Mouse (Mus musculus) forebrain, embryonic 12.5 days (tissue): Measurements from ENCODE around the gene Suds3. TPM values are rescaled to one million over a fixed set of nuclear protein-coding genes. Genes with fewer than 3 reads are reported as not detected.

Source experiments
- ATAC-seq: fragments of 200-750 bp; cut with Nextera tagmentation; 2 replicates; pipeline ENCODE4 v1.8.0; 2017; ENCODE audit warnings: moderate TSS enrichment; ENCODE audit not compliant: low FRiP score
- H3K27ac ChIP-seq: fragments of 300-500 bp; sonication (generic); 2 replicates; pipeline ENCODE4 v1.5.1; 2016; ENCODE audit warnings: mild to moderate bottlenecking
- H3K27me3 ChIP-seq: fragments of 300-500 bp; sonication (generic); 2 replicates; pipeline ENCODE4 v1.6.1; 2016; ENCODE audit warnings: mild to moderate bottlenecking
- H3K36me3 ChIP-seq: fragments of 300-500 bp; sonication (generic); replicated peaks from 2 replicates; pipeline ENCODE4 v1.6.1; 2016; ENCODE audit warnings: mild to moderate bottlenecking
- H3K4me1 ChIP-seq: fragments of 300-500 bp; sonication (generic); 2 replicates; pipeline ENCODE4 v1.6.1; 2016
- H3K4me2 ChIP-seq: fragments of 300-500 bp; sonication (generic); 2 replicates; pipeline ENCODE4 v1.6.1; 2016; ENCODE audit warnings: mild to moderate bottlenecking, moderate library complexity
- H3K4me3 ChIP-seq: fragments of 300-500 bp; sonication (generic); replicated peaks from 2 replicates; pipeline ENCODE4 v1.5.1; 2016; ENCODE audit warnings: mild to moderate bottlenecking
- H3K9ac ChIP-seq: fragments of 300-500 bp; sonication (generic); 2 replicates; pipeline ENCODE4 v1.6.1; 2016; ENCODE audit warnings: mild to moderate bottlenecking
- H3K9me3 ChIP-seq: fragments of 300-500 bp; sonication (generic); 2 replicates; pipeline ENCODE4 v1.6.1; 2016
- WGBS: fragments of 180-500 bp; shearing (Covaris S2); methylation state at CpG from one replicate; pipeline ENCODE4 v1.1.7; 2016; 5-methylcytosine and 5-hydroxymethylcytosine counted together
- polyA plus RNA-seq: library from polyadenylated mRNA; unstranded; fragments of >200 nt; fragmentation: Nextera tagmentation; extraction: Ambion mirVana; gene quantifications from 2 replicates; pipeline ENCODE4 v1.2.1, GENCODE M21; 2016

Suds3 gene
- polyA plus RNA-seq, 1 experiment from 2014 or later: 113 TPM

DNA sequence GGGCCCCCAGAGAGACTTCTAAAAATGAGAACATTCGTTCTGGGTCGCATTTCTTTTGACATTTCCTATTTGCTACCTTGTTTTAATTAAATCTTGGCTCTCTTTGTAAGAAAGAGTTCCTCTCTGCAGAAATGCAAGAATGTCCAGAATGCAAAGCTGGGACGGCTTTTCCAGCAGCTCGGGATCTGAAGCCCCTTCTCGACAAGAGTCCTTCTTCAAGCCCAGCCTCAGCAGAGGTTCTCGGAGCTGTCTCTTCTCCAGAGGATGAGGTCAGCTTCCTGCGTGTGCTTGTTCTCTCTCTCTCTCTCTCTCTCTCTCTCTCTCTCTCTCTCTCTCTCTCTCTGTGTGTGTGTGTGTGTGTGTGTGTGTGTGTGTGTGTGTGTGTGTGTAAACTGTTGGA, 1.8 kb upstream of the Suds3 start:
- no peak overlapping the region for H3K9ac ChIP-seq
- H3K27me3 ChIP-seq: peaks cover 13% of the 10 kb centered on the region
- no peak for ATAC-seq
- no peak overlapping the region for H3K4me2 ChIP-seq
- H3K9me3 ChIP-seq: no peaks in the 10 kb centered on the region
- H3K27ac ChIP-seq: no peak overlapping the region
- no peak overlapping the region for H3K4me3 ChIP-seq
- WGBS: 82% methylated on average over 7 of the region's 7 CpGs
- H3K36me3 ChIP-seq: peaks cover 11% of the 10 kb centered on the region
- H3K4me1 ChIP-seq: peaks cover 36% of the 10 kb centered on the region

DNA sequence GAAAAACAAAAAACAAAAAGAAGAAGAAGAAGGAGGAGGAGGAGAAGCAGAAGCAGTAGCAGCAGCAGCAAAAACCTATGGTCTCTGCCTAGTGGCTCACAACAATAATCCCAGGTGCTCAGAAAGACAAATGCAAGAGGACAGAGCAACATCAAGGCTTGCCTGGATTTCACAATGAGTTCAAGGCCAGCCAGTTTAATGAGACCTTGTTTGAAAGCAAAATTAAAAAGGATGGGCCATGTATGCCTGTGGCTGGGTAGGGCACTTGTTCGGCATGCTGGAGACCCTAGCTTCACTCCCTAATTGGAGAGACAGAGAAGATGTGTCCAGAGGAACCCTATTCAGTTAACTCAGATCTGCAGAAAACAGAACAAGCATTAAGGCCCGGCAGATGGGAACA, 1.3 kb upstream of the Suds3 start:
- Histone ChIP-seq H3K27me3 (peaks cover 13% of the 10 kb centered on the region), H3K36me3 (peaks cover 15% of the 10 kb centered on the region), H3K4me2 (no peak overlapping the region), H3K4me3 (no peak overlapping the region), H3K9ac (no peak overlapping the region), H3K9me3 (no peaks in the 10 kb centered on the region), H3K4me1 (peaks cover 36% of the 10 kb centered on the region), H3K27ac (no peak overlapping the region)
- no peak for ATAC-seq
- 91% methylated on average over 2 of the region's 2 CpGs for WGBS

DNA sequence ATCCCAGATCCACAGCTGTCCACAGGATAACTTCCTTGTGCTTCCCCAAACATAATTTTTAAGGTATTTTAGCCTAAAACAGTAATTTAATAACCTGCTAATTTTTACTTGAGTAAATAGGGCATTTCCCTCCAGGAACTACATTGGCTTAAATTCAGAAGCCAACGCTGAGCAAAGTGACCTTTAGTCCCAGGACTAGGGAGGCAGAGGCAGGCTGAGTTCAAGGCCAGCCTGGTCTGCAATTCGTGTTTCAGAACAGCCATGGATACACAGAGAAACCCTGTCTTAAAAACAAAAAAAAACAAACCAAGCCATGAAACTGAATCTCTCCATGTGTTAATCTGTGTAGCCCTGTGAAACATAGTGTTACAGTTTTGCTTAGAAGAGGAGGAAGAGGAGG, 747 bp upstream of the Suds3 start:
- Histone ChIP-seq H3K27me3 (peaks cover 11% of the 10 kb centered on the region), H3K36me3 (peaks cover 21% of the 10 kb centered on the region), H3K9me3 (no peaks in the 10 kb centered on the region), H3K4me3 (no peak overlapping the region), H3K4me1 (peaks cover 33% of the 10 kb centered on the region), H3K27ac (no peak overlapping the region), H3K9ac (no peak overlapping the region), H3K4me2 (no peak overlapping the region)
- 76% methylated on average over 2 of the region's 2 CpGs for WGBS
- ATAC-seq: no peak

DNA sequence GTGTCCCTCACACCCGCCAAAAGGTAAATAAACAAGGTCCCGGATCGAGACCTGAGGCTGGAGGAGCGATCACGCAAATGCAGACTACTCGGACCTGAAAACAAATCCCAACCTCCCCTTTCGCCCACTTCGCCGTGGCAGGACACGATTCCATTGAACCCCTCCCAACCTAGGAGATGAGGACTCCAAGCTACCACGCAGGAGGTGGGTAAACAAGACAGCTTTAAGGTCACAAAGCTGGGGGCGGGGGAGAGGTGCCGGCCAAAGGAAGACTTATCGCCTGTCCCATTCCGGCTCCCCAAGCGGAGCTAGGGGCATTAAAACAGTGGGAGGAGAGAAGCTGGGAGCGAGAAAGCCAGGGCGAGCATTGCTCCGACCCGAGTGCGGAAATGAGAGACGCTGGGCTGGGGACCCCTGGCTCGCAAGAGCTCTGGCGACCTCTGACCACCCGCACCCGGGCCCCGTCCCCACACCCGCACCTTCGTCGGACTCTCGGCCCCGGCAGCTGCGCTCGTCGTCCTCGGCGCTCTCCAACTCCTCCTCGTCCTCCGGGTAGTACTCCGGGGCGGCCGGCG, 633 bp downstream of the Suds3 start:
- H3K4me3 ChIP-seq: peak overlapping the region; percentile 96
- H3K9ac ChIP-seq: peak overlapping the region; percentile 90
- H3K4me1 ChIP-seq: peaks cover 20% of the 10 kb centered on the region
- H3K4me2 ChIP-seq: peak overlapping the region; percentile 95
- H3K9me3 ChIP-seq: no peaks in the 10 kb centered on the region
- peak overlapping the region; percentile 79 for H3K27ac ChIP-seq
- 0% methylated on average over 31 of the region's 43 CpGs for WGBS
- H3K27me3 ChIP-seq: no peaks in the 10 kb centered on the region
- peak; percentile 7; the same call in 1 of the 2 replicates for ATAC-seq
- peaks cover 34% of the 10 kb centered on the region for H3K36me3 ChIP-seq

DNA sequence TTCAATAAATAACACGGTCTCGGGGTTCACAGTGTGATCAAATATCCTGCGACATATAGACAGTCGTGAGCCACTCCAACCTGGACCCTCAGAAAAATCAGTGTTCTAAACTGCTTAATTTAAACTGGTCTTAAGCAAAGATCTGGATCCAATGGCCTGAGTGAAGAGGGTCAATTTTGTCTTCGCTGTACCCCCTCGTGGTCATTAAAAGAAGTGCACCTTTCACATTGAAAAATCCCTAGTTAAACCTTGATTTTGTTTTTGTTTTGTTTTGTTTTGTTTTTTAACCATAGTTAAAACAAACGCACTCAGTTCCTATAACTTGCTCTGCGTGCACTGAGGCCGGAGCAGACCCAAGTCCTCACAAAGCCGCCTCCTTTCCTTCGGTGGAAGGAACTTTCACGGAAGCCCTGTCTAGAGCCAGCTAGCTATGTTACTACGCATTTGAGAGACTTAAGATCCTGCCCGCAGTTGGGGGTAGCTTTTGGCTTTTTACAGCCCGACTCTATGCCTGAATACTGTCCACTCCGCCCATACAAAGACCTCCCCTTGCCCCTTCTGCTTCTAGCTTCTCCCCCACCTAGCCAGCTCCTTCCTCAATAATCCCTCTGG, 1.2 kb downstream of the Suds3 start:
- no peaks in the 10 kb centered on the region for H3K27me3 ChIP-seq
- peak overlapping the region; percentile 95 for H3K4me2 ChIP-seq
- 6% methylated on average over 16 of the region's 16 CpGs for WGBS
- peak overlapping the region; percentile 96 for H3K4me3 ChIP-seq
- H3K4me1 ChIP-seq: peaks cover 19% of the 10 kb centered on the region
- H3K36me3 ChIP-seq: peaks cover 37% of the 10 kb centered on the region
- H3K27ac ChIP-seq: peak overlapping the region; percentile 79; the same call in 1 of the 2 replicates
- H3K9ac ChIP-seq: peak overlapping the region; percentile 90
- no peaks in the 10 kb centered on the region for H3K9me3 ChIP-seq
- no peak for ATAC-seq

DNA sequence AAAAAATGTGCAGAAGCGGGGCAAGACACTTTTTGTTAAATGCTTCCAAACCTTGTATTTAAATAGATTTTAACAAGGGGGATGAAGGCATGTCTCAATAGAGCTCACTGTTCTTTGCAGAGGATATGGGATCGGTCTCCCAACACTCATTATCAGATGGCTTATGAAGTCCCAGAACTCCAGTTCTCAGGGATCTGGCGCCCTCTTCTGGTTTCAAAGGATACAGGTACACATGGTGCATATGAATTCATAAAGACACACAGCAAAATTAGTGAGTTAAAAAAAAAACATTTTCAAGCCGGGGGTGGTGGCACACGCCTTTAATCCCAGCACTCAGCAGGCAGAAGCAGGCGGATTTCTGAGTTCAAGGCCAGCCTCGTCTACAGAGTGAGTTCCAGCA, 2.6 kb downstream of the Suds3 start:
- no peaks in the 10 kb centered on the region for H3K27me3 ChIP-seq
- no peak for ATAC-seq
- no peak overlapping the region for H3K4me2 ChIP-seq
- no peak overlapping the region for H3K9ac ChIP-seq
- peaks cover 51% of the 10 kb centered on the region for H3K36me3 ChIP-seq
- peaks cover 13% of the 10 kb centered on the region for H3K4me1 ChIP-seq
- WGBS: 89% methylated on average over 7 of the region's 7 CpGs
- H3K4me3 ChIP-seq: no peak overlapping the region
- no peak overlapping the region for H3K27ac ChIP-seq
- H3K9me3 ChIP-seq: no peaks in the 10 kb centered on the region

DNA sequence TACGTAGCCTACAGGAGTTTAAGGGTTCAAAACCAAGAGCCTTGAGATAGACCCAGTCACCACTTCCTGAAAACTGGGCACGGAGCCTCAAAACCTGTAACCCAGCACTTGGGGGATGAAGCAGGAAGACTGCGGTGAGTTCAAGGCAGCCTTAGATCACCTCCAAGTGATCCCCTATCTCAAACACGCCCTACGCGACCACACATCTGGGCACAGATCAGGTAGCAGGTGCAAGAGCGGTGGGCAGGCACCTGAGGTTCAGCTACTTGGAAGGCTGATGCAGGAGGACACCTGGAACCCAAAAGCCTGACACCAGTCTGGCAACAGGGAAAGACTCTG, 4.2 kb downstream of the Suds3 start:
- Histone ChIP-seq H3K4me1 (peaks cover 13% of the 10 kb centered on the region), H3K9ac (no peak overlapping the region), H3K9me3 (no peaks in the 10 kb centered on the region), H3K27me3 (no peaks in the 10 kb centered on the region), H3K36me3 (peaks cover 67% of the 10 kb centered on the region), H3K27ac (no peak overlapping the region), H3K4me3 (no peak overlapping the region), H3K4me2 (no peak overlapping the region)
- 96% methylated on average over 7 of the region's 7 CpGs for WGBS
- ATAC-seq: no peak

DNA sequence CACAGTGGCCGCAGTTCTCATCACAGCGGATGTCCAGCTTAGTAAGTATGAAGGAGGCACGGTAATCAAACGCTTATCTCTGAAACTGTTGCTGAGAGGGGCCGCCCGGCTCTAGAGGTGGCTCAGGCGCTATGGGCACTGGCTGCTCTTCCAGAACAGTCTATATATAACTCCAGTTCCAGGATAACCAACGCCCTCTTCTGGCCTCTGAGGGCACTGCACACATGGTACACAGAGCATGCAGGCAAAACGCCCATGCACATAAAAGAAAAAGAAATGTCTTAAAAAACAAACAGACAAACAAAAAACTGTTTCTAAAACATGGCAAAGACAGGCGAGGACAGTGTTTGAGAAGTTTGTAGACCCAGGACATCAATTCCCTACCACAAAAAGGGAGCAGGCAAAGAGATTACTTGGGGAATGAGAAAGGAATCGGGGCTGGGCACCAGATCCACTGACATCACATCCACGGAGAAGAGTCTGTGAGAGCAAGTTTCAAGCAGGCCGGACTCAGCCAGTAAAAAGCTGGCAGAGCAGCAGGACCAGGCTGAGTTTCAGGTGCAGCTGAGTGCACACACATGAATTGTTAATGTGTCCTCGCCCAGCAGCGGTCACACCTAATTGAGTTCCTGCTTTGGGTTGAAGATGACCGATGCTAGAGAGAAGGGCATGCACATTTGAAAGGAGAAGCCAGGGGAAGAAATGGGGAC, 4.7 kb downstream of the Suds3 start:
- no peak for ATAC-seq
- H3K4me3 ChIP-seq: no peak overlapping the region
- no peaks in the 10 kb centered on the region for H3K27me3 ChIP-seq
- H3K27ac ChIP-seq: no peak overlapping the region
- WGBS: 92% methylated on average over 16 of the region's 16 CpGs
- no peak overlapping the region for H3K9ac ChIP-seq
- no peaks in the 10 kb centered on the region for H3K9me3 ChIP-seq
- no peak overlapping the region for H3K4me2 ChIP-seq
- peaks cover 11% of the 10 kb centered on the region for H3K4me1 ChIP-seq
- peaks cover 72% of the 10 kb centered on the region for H3K36me3 ChIP-seq

DNA sequence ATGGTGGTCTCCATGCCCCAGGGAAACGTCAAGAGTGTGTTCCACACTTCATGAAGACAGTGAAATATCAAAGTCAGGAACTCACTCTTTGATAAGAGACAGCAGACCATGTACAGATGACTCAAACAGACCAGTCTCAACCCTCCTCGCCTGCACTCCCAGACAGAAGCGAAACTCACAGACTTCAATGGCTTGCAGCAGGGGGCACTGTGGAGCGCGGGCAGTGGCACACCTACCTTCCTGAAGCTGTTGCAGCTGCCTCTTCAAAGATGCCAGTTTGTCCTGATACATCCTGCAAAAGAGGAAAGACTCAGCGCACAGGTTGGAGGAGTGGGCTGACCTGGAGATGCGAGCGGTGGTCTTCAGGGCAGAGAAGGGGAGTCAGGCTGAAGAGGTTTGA, 6.4 kb downstream of the Suds3 start:
- ATAC-seq: no peak
- Histone ChIP-seq H3K4me3 (no peak overlapping the region), H3K9ac (no peak overlapping the region), H3K27ac (no peak overlapping the region), H3K9me3 (no peaks in the 10 kb centered on the region), H3K4me1 (peaks cover 12% of the 10 kb centered on the region), H3K4me2 (no peak overlapping the region), H3K36me3 (peaks cover 89% of the 10 kb centered on the region), H3K27me3 (no peaks in the 10 kb centered on the region)
- 87% methylated on average over 8 of the region's 8 CpGs for WGBS

DNA sequence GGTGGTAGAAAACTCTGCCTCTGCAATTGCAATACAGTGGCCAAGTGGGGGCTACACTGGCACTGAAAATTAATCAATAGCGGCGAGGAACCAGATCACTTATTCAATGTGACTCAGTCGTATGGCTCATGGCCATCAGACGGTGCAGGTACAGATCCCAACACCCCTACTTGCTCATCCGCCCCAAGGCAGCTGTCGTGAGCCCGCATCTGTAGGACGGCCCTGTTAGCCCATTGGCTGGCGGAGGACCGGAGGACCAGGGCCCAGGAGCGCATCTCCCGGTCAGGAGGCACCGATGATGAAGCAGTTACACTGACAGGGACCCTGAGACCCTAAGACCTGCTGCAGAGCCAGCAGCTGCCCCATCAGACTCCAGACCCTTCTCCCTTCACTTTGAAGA, 7.2 kb downstream of the Suds3 start:
- no peak overlapping the region for H3K4me2 ChIP-seq
- H3K27ac ChIP-seq: no peak overlapping the region
- H3K9ac ChIP-seq: no peak overlapping the region
- H3K4me1 ChIP-seq: peaks cover 6% of the 10 kb centered on the region; the same call in 1 of the 2 replicates
- 94% methylated on average over 13 of the region's 13 CpGs for WGBS
- ATAC-seq: no peak
- no peaks in the 10 kb centered on the region for H3K9me3 ChIP-seq
- H3K27me3 ChIP-seq: no peaks in the 10 kb centered on the region
- H3K36me3 ChIP-seq: peaks cover 96% of the 10 kb centered on the region
- H3K4me3 ChIP-seq: no peak overlapping the region

DNA sequence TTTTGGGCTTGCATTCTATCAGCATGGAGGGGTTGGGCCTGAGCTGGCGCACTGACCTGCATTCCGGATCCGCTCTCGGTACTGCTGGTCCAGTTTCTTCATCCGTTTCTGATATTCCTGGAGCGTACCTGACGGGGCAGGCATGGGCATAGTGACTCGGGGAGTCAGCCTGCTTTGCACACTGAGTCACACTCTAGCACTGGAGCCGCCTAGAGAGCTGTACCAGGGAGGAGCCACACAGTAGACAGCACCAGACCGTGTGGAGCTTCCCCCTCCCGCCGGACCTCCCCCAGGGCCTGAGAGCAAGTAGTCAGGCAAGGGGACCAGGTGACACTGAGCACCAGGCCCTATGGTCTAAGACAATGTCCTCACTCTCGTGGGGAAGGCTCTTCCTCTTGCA, 7.6 kb downstream of the Suds3 start:
- no peak overlapping the region for H3K9ac ChIP-seq
- no peaks in the 10 kb centered on the region for H3K9me3 ChIP-seq
- ATAC-seq: no peak
- 92% methylated on average over 13 of the region's 13 CpGs for WGBS
- H3K36me3 ChIP-seq: peaks cover 96% of the 10 kb centered on the region
- no peak overlapping the region for H3K4me3 ChIP-seq
- H3K4me2 ChIP-seq: no peak overlapping the region
- no peak overlapping the region for H3K27ac ChIP-seq
- H3K27me3 ChIP-seq: no peaks in the 10 kb centered on the region
- H3K4me1 ChIP-seq: peaks cover 6% of the 10 kb centered on the region; the same call in 1 of the 2 replicates

DNA sequence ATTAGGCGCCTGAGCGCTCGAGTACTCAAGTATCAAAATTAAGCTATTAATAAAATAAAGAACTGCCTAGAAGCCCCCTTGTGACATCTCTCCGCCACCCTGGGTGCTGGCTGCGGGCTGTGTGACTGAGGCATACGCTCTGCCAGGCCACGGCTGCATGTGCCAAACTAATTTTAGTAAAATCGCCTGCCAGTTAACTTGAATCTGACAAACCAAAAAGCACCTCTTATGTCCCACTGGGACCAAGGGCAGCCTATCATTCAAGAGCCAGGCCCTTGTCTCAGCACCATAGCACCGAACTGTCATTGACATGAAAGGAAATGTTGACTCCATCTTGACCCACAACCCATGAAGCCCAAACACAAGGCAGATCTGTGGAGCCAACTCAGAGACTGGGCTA, 10.2 kb downstream of the Suds3 start:
- H3K9me3 ChIP-seq: no peaks in the 10 kb centered on the region
- H3K4me1 ChIP-seq: peaks cover 6% of the 10 kb centered on the region; the same call in 1 of the 2 replicates
- H3K27me3 ChIP-seq: no peaks in the 10 kb centered on the region
- no peak overlapping the region for H3K4me3 ChIP-seq
- H3K36me3 ChIP-seq: peaks cover 96% of the 10 kb centered on the region
- ATAC-seq: no peak
- 60% methylated on average over 9 of the region's 9 CpGs for WGBS
- no peak overlapping the region for H3K9ac ChIP-seq
- H3K4me2 ChIP-seq: no peak overlapping the region
- no peak overlapping the region for H3K27ac ChIP-seq

DNA sequence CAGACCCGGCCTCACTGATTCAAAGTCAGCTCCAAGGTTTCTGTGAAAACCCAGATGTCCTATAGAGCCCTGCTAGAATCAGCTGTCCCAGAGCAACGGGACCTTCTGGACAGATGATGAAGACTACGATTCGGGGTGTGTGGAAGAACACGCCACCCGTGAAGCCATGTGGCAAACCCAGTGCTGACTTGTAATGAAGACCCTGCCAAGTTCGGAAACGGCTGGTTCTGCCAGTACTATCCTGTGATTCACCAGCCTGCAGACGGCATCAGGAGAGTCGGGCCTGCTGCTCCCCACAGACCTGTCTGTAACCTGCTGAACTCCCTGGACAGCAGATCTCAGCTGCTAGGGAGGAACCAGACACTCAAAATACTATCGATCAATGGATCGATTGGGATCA, 11.6 kb downstream of the Suds3 start:
- no peaks in the 10 kb centered on the region for H3K9me3 ChIP-seq

More for the DNA sequence above, 11.6 kb downstream of the Suds3 start:
- no peak for ATAC-seq
- H3K4me3 ChIP-seq: no peak overlapping the region
- no peak overlapping the region for H3K27ac ChIP-seq
- no peaks in the 10 kb centered on the region for H3K27me3 ChIP-seq
- peaks cover 100% of the 10 kb centered on the region for H3K36me3 ChIP-seq
- peaks cover 6% of the 10 kb centered on the region; the same call in 1 of the 2 replicates for H3K4me1 ChIP-seq
- WGBS: 97% methylated on average over 12 of the region's 12 CpGs
- no peak overlapping the region for H3K4me2 ChIP-seq
- H3K9ac ChIP-seq: no peak overlapping the region
